Mouse (Mus musculus) heart, adult 2 months (tissue): Measurements from ENCODE around the gene Cavin1. TPM values are rescaled to one million over a fixed set of nuclear protein-coding genes. Genes with fewer than 3 reads are reported as not detected.

ENCODE experiments used
- DNase-seq, 2 experiments: peaks; one replicate each; pipeline ENCODE4 v3.0.0; 2021
- H3K27ac ChIP-seq: fragments of 200-600 bp; 2 replicates; pipeline ENCODE4 v1.8.1; 2022
- H3K27me3 ChIP-seq: fragments of 200-500 bp; 2 replicates; pipeline ENCODE4 v1.6.1; 2012; ENCODE audit warnings: mild to moderate bottlenecking, low read length, inconsistent platforms, mixed read lengths; ENCODE audit not compliant: control insufficient read depth, insufficient read depth
- H3K36me3 ChIP-seq: fragments of 200-500 bp; 2 replicates; pipeline ENCODE4 v1.6.1; 2012; ENCODE audit warnings: low read length, inconsistent platforms; ENCODE audit not compliant: control insufficient read depth, insufficient read depth
- H3K4me1 ChIP-seq: fragments of 200-500 bp; 2 replicates; pipeline ENCODE4 v1.6.1; 2011; ENCODE audit warnings: low read length; ENCODE audit not compliant: control insufficient read depth, insufficient read depth
- H3K4me3 ChIP-seq: fragments of 200-600 bp; 2 replicates; pipeline ENCODE4 v1.8.1; 2022
- H3K79me2 ChIP-seq: fragments of 200-500 bp; replicated peaks from 2 replicates; pipeline ENCODE4 v1.6.1; 2012; ENCODE audit warnings: mild to moderate bottlenecking, inconsistent platforms, low read length, moderate library complexity, mixed read lengths; ENCODE audit not compliant: control insufficient read depth, insufficient read depth
- H3K9ac ChIP-seq: fragments of 200-500 bp; 2 replicates; pipeline ENCODE4 v1.6.1; 2012; ENCODE audit warnings: low read depth, mild to moderate bottlenecking, control low read depth, inconsistent platforms, low read length, mixed read lengths
- CTCF ChIP-seq: fragments of 200-600 bp; IDR thresholded peaks from 2 replicates; pipeline ENCODE4 v1.8.1; 2022; ENCODE audit warnings: antibody characterized with exemption, mild to moderate bottlenecking, moderate library complexity
- EP300 ChIP-seq: fragments of 200-500 bp; IDR thresholded peaks from 2 replicates; pipeline ENCODE4 v1.6.1; 2011; ENCODE audit warnings: low read depth, low read length, control low read depth; ENCODE audit not compliant: insufficient read depth
- POLR2A ChIP-seq: fragments of 200-500 bp; IDR thresholded peaks from 2 replicates; pipeline ENCODE4 v1.6.1; 2011; ENCODE audit warnings: mild to moderate bottlenecking, low read depth, low read length, control low read depth; ENCODE audit not compliant: insufficient read depth
- WGBS: fragments of 180-500 bp; shearing (Covaris S2); methylation state at CpG from one replicate; pipeline ENCODE4 v1.1.7; 2018; 5-methylcytosine and 5-hydroxymethylcytosine counted together
- intact Hi-C: fragments of 180-260 bp; cut with DNase I; formaldehyde crosslinking; loops from one replicate; pipeline ENCODE4 v1.15.1; 2025
- polyA plus RNA-seq: library from polyadenylated mRNA; depleted of rRNA; stranded (reverse); fragments of >200 nt; gene quantifications from 2 replicates; pipeline ENCODE4 v1.2.3, GENCODE M21; 2012
- total RNA-seq, 2 experiments: library from RNA; stranded (reverse); gene quantifications; 2 replicates each; pipeline ENCODE4 v1.2.3; 2021

The Cavin1 gene
- total and polyA plus RNA-seq, 3 experiments, result 114 to 225 (median 219) TPM

DNA sequence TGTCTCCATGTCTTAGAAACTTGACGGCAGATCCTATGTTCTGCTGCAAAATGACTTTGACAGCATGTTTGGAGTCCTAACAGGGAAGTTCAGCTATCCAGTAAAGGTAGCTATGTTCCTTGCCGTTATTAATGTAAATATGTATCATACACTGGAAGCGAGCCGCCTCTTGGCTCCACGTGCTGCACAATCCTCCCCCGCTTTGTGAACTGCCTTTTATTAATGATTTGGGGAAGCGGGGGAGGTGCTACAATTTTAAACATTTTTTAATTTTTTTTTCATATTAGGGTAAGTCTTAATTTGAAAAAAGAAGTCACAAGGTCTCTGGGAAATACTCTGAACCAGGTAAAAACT lies 13.1 kb upstream of the Cavin1 start:
- Histone ChIP-seq H3K9ac (no peak overlapping the region), H3K36me3 (peaks cover 5% of the 10 kb centered on the region), H3K27me3 (no peaks in the 10 kb centered on the region), H3K27ac (no peak overlapping the region; the same call in 1 of the 2 replicates), H3K4me1 (peaks cover 10% of the 10 kb centered on the region), H3K79me2 (no peaks in the 10 kb centered on the region), H3K4me3 (no peak overlapping the region)
- no peak for DNase-seq
- intact Hi-C loops, result loop anchor here (1.0 to 2.0 kb wide), 4 partner anchors 25 to 193 kb away; partner anchors contain the start of gene Atp6v0a1
- TF ChIP-seq POLR2A, result no peak
- no peak for TF ChIP-seq EP300
- TF ChIP-seq CTCF, result no peak
- WGBS, result 58% methylated on average over 7 of the region's 7 CpGs

DNA sequence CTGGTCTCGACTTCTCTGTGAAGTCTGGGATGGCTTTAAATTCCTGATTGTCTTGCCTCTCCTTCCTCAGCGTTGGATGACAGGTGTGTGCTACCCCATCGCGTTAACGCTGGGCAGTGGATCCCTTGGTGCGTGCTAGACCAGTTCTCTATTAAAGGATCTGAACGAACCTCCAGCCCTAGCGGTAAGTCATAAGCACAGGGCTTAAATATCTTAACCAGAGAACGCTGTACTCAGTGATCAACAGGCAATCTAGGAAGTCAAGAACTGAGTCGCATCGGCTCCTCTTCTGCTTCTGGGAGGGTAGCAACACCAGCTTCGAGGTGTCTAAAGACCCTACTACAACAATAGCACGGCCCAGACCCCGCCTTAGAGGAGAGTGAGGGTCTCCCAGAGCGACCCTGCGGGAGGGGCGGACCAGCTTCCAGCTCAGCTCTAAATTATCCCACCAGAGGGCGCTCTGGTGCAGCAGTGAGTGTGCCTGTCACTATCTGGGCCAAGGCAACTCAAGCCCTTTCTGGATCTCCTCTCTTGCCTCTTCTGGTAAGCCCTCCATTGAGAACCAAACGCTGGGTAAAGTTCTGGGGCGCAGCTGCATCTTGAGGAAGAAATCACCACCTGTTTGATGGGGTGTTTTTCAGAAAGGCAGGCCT lies 12.6 kb upstream of the Cavin1 start:
- intact Hi-C loops, result loop anchor here (1.0 to 2.0 kb wide), 4 partner anchors 26 to 194 kb away; partner anchors contain the start of gene Atp6v0a1
- peaks cover 10% of the 10 kb centered on the region for H3K4me1 ChIP-seq
- no peaks in the 10 kb centered on the region for H3K27me3 ChIP-seq
- 3% methylated on average over 20 of the region's 20 CpGs for WGBS
- H3K27ac ChIP-seq, result peak overlapping the region; percentile 76
- H3K36me3 ChIP-seq, result peaks cover 5% of the 10 kb centered on the region
- DNase-seq, result peak; percentile 81 to 87
- no peaks in the 10 kb centered on the region for H3K79me2 ChIP-seq
- TF ChIP-seq EP300 (peak; percentile 87), POLR2A (no peak), CTCF (no peak)
- peak overlapping the region; percentile 68 for H3K9ac ChIP-seq
- H3K4me3 ChIP-seq, result peak overlapping the region; percentile 51

DNA sequence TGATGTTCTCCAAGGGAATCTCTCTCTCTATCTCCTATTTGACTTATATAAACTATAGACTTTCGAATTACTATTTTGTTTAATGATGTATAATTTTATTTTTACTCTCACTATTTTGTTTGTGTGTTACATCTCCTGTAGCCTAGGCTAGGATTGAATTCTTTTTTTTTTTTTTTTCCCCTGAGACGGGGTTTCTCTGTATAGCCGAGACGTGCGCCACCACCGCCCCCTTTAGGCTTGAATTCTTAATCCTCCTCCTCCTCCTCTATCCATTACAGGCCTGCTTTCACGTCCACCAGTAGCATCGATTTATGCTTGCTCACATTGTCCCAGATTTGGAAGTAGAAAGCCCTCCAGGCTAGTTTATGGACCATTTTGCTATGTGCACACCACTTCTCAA lies 11.4 kb upstream of the Cavin1 start:
- no peak overlapping the region for H3K27ac ChIP-seq
- H3K9ac ChIP-seq, result no peak overlapping the region
- intact Hi-C loops, result loop anchor here (2.0 kb wide), 3 partner anchors 27 to 195 kb away; partner anchors contain the start of gene Atp6v0a1
- no peaks in the 10 kb centered on the region for H3K27me3 ChIP-seq
- no peak for DNase-seq
- TF ChIP-seq EP300, result no peak
- TF ChIP-seq CTCF, result no peak
- TF ChIP-seq POLR2A, result no peak
- peaks cover 10% of the 10 kb centered on the region for H3K4me1 ChIP-seq
- WGBS, result 80% methylated on average over 8 of the region's 8 CpGs
- peaks cover 5% of the 10 kb centered on the region for H3K36me3 ChIP-seq
- H3K4me3 ChIP-seq, result no peak overlapping the region
- H3K79me2 ChIP-seq, result no peaks in the 10 kb centered on the region

DNA sequence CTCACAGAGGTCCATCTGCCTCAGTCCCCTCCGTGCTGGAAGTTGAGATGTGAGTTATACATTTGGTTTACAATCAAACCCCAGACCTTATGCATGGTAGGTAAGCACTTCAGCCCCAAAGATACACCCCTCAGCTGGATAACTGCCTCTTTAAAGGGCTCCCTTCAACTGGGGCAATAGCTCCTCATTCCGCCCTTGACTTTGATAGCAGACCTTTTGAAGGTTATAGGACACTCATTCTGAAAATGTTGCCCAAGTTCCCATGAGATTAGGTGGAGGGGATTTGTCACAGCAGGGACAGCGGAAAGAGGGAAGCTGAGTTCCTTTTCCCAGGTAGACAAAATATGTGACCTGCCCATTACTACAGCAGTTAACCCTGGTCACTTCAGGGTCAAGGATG lies 10.5 kb upstream of the Cavin1 start:
- Histone ChIP-seq H3K4me3 (no peak overlapping the region), H3K9ac (no peak overlapping the region), H3K27me3 (no peaks in the 10 kb centered on the region), H3K36me3 (peaks cover 5% of the 10 kb centered on the region), H3K4me1 (peaks cover 10% of the 10 kb centered on the region), H3K27ac (peak overlapping the region; percentile 16; the same call in 1 of the 2 replicates), H3K79me2 (no peaks in the 10 kb centered on the region)
- 71% methylated on average over 3 of the region's 3 CpGs for WGBS
- no peak for DNase-seq
- intact Hi-C loops, result no loop called here
- TF ChIP-seq POLR2A (no peak), EP300 (no peak), CTCF (no peak)

DNA sequence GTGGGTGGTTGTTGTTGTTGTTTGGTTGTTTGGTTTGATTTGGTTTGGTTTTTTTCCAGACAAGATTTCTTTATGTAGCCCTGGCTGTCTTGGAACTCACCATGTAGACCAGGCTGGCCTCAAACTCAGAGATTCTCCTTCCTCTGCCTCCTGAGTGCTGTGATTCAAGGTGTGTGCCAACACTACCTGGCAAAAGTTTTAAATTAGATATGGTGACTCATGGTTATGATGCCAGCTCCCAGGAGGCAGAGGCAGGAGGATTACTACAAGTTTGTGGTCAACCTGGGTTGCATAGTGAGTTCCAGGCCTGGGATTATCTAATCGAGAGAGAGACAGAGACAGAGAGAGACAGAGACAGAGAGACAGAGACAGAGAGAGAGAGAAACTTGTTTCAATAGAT lies 9.8 kb upstream of the Cavin1 start:
- Histone ChIP-seq H3K79me2 (no peaks in the 10 kb centered on the region), H3K27ac (peak overlapping the region; percentile 72), H3K4me3 (no peak overlapping the region), H3K27me3 (no peaks in the 10 kb centered on the region), H3K9ac (no peak overlapping the region), H3K4me1 (peaks cover 10% of the 10 kb centered on the region), H3K36me3 (peaks cover 5% of the 10 kb centered on the region)
- TF ChIP-seq EP300 (no peak), POLR2A (no peak), CTCF (no peak)
- 93% methylated on average over 1 of the region's 1 CpGs for WGBS
- DNase-seq, result no peak
- intact Hi-C loops, result no loop called here

DNA sequence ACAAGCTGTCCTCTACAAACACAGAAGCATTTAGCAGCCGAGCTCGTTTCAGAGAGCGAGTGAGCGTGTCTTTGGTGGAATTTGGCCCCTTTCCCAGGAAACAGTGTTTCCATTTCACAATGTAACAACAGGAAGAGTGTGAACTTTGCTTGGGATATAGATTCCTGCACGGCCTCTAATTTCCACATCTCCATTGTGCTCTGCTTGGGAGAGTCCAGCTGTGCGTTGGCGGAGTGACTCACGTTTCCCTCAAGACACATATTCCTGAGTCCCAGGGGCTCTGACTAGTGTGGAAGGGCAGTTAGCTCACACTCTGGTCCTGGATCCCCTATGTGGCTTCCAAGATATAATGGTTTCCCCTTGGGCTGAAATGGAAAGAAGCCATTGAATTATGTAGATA lies 9.2 kb upstream of the Cavin1 start:
- Histone ChIP-seq H3K36me3 (peaks cover 5% of the 10 kb centered on the region), H3K4me3 (no peak overlapping the region), H3K79me2 (no peaks in the 10 kb centered on the region), H3K4me1 (peaks cover 14% of the 10 kb centered on the region), H3K27me3 (no peaks in the 10 kb centered on the region), H3K9ac (no peak overlapping the region), H3K27ac (peak overlapping the region; percentile 72)
- intact Hi-C loops, result no loop called here
- TF ChIP-seq POLR2A (peak; percentile 60; the same call in 1 of the 2 replicates), CTCF (no peak), EP300 (peak; percentile 73)
- DNase-seq, result peak; percentile 55 to 70
- WGBS, result 15% methylated on average over 8 of the region's 8 CpGs
